Comparison of ENCODE assay signal across 11 mouse cellular contexts in the genomic region with DNA sequence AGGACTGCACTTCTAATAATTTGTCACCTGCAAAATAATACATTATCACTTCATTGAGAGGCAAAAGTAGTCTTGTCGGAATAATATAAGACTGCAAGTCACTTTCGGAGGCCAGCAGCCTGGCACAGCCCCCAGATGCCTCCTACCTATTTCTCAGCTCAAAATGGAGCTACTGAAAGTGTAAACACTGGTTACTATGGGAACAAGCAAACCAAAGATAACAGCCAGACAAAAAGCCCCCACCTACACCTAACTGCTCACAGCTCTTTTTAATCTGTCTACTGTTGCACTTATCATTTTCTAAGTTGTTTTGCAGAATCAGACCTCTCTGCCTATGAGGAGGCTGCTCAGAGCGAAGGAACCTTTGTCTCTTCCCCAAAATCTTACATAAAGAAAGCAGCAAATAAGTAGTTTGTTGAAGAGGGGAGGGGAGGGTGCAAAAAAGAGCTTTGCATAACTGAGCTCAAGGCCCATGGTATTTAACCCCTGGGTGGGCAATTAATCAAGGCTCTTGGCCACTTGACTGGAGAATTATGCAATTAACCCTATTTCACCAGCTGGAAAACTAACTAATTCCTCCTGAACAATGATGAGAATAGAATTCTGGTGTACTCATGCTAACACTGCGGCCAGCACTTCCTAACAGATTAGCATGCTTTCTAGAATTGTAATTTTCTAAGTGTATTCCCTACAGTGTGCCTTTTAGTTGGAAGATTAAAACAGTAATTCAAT.
DNase-seq lines count a peak whose midpoint lies in the region; ATAC-seq and TF ChIP-seq lines count a peak whose summit lies in the region.
"Had no signal": no experiment of that assay in that cellular context is flagged by ENCODE, and none has a peak within 500 bp of the region (broad histone marks: within the 10 kb centered on the region; RNA-seq: fewer than 3 reads in every experiment).

No protein-coding gene starts in this region.

- no peak for ATAC-seq in embryonic facial prominence, embryonic 11.5 days (replicated peaks; ENCODE audit: insufficient number of reproducible peaks, low FRiP score, low TSS enrichment, low read depth)
- ATAC-seq in stomach, embryonic 14.5 days (ENCODE audit: insufficient number of reproducible peaks, insufficient read depth, low FRiP score, low read depth) = peak; percentile 23; the same call in 1 of the 2 replicates
- ATAC-seq in stomach, postnatal 0 days (ENCODE audit: low FRiP score, low TSS enrichment) = no peak

- TF ChIP-seq CTCF in stomach, postnatal 0 days (IDR thresholded peaks at IDR 0.05; ENCODE audit: low read depth) = no peak

- DNase-seq in embryonic facial prominence, embryonic 11.5 days (ENCODE audit: low spot score) = peak; percentile 10
- no peak for DNase-seq in embryonic facial prominence, embryonic 10.5 days (ENCODE audit: low spot score)
- DNase-seq in stomach, postnatal 0 days (ENCODE audit: low spot score) = no peak
- peak; percentile 41 to 43 for DNase-seq in left cerebral cortex, postnatal 10 days (ENCODE audit: extremely low spot score in 1 of 2, low spot score in 2 of 2)
- DNase-seq in lung, adult 18-20 months = no peak
- no peak for DNase-seq in thymus, postnatal 10 days (ENCODE audit: low spot score in 2 of 2)
- no peak for DNase-seq in lung, postnatal 14 days
- DNase-seq: cerebellum, postnatal 14 days; gastrocnemius, postnatal 10 days; lung, adult 2 months had no signal

- 74% methylated on average over 4 of the region's 4 CpGs for WGBS in embryonic facial prominence, embryonic 11.5 days
- WGBS in embryonic facial prominence, embryonic 10.5 days = 76% methylated on average over 4 of the region's 4 CpGs
- WGBS in stomach, embryonic 14.5 days = 50% methylated on average over 4 of the region's 4 CpGs
- WGBS in stomach, postnatal 0 days = 62% methylated on average over 4 of the region's 4 CpGs

- no peak overlapping the region for H3K27ac ChIP-seq in embryonic facial prominence, embryonic 11.5 days (replicated peaks; ENCODE audit: low read depth, low read length)
- H3K27ac ChIP-seq in embryonic facial prominence, embryonic 10.5 days (replicated peaks) = no peak overlapping the region
- H3K27ac ChIP-seq in stomach, embryonic 14.5 days (ENCODE audit: low read length) = no peak overlapping the region
- H3K27ac ChIP-seq in stomach, postnatal 0 days (replicated peaks) = no peak overlapping the region

- TF ChIP-seq EP300 in stomach, postnatal 0 days (optimal IDR thresholded peaks at IDR 0.05) = no peak

- H3K9me3 ChIP-seq in embryonic facial prominence, embryonic 11.5 days (replicated peaks; ENCODE audit: control insufficient read depth, low read length) = no peaks in the 10 kb centered on the region
- no peaks in the 10 kb centered on the region for H3K9me3 ChIP-seq in embryonic facial prominence, embryonic 10.5 days
- H3K9me3 ChIP-seq in stomach, embryonic 14.5 days (ENCODE audit: control insufficient read depth, low read depth, low read length) = no peaks in the 10 kb centered on the region
- H3K9me3 ChIP-seq in stomach, postnatal 0 days (ENCODE audit: control insufficient read depth, low read length) = no peaks in the 10 kb centered on the region

- no peaks in the 10 kb centered on the region for H3K4me1 ChIP-seq in embryonic facial prominence, embryonic 11.5 days (ENCODE audit: control insufficient read depth, insufficient read depth, low read length)
- H3K4me1 ChIP-seq in embryonic facial prominence, embryonic 10.5 days = peaks cover 5% of the 10 kb centered on the region
- no peaks in the 10 kb centered on the region for H3K4me1 ChIP-seq in stomach, embryonic 14.5 days (ENCODE audit: control insufficient read depth, insufficient read depth, low read length)
- no peaks in the 10 kb centered on the region for H3K4me1 ChIP-seq in stomach, postnatal 0 days (replicated peaks; ENCODE audit: control insufficient read depth, insufficient read depth)

- H3K9ac ChIP-seq in embryonic facial prominence, embryonic 11.5 days (replicated peaks; ENCODE audit: low read length) = no peak overlapping the region
- H3K9ac ChIP-seq in stomach, embryonic 14.5 days (replicated peaks; ENCODE audit: low read depth, low read length) = no peak overlapping the region
- no peak overlapping the region for H3K9ac ChIP-seq in stomach, postnatal 0 days (ENCODE audit: low read length)

- no peak overlapping the region for H3K4me2 ChIP-seq in embryonic facial prominence, embryonic 11.5 days (ENCODE audit: low read depth, low read length)
- no peak overlapping the region for H3K4me2 ChIP-seq in stomach, embryonic 14.5 days (replicated peaks; ENCODE audit: low read depth, low read length)
- no peak overlapping the region for H3K4me2 ChIP-seq in stomach, postnatal 0 days (replicated peaks; ENCODE audit: low read depth)

- H3K4me3 ChIP-seq in embryonic facial prominence, embryonic 11.5 days (ENCODE audit: low read depth, low read length) = no peak overlapping the region
- H3K4me3 ChIP-seq in embryonic facial prominence, embryonic 10.5 days = no peak overlapping the region
- H3K4me3 ChIP-seq in stomach, embryonic 14.5 days (ENCODE audit: low read depth, low read length) = no peak overlapping the region
- no peak overlapping the region for H3K4me3 ChIP-seq in stomach, postnatal 0 days (ENCODE audit: low read depth, low read length)

- no peaks in the 10 kb centered on the region for H3K27me3 ChIP-seq in embryonic facial prominence, embryonic 11.5 days (ENCODE audit: control insufficient read depth, insufficient read depth, low read length)
- no peaks in the 10 kb centered on the region for H3K27me3 ChIP-seq in embryonic facial prominence, embryonic 10.5 days (replicated peaks; ENCODE audit: low read depth, poor library complexity, severe bottlenecking)
- H3K27me3 ChIP-seq in stomach, embryonic 14.5 days (ENCODE audit: control insufficient read depth, insufficient read depth, low read length) = no peaks in the 10 kb centered on the region
- H3K27me3 ChIP-seq in stomach, postnatal 0 days (ENCODE audit: control insufficient read depth, insufficient read depth, low read length) = no peaks in the 10 kb centered on the region

- intact Hi-C loops in left cerebral cortex, postnatal 10 days (cut with DNase I) = no loop called here

- H3K36me3 ChIP-seq in embryonic facial prominence, embryonic 11.5 days (replicated peaks; ENCODE audit: control insufficient read depth, insufficient read depth, low read depth, low read length) = no peaks in the 10 kb centered on the region
- peaks cover 30% of the 10 kb centered on the region for H3K36me3 ChIP-seq in embryonic facial prominence, embryonic 10.5 days (replicated peaks)
- peaks cover 7% of the 10 kb centered on the region; the same call in 1 of the 2 replicates for H3K36me3 ChIP-seq in stomach, embryonic 14.5 days (ENCODE audit: control insufficient read depth, insufficient read depth, low read length)
- 0 out of 2 replicates have a peak, but pooled peaks cover 5% of the 10 kb centered on the region for H3K36me3 ChIP-seq in stomach, postnatal 0 days (ENCODE audit: control insufficient read depth, insufficient read depth, low read length)

Comparison
In these comparisons a context has a peak if more than half of its experiments do, and no peak if none do; other contexts are left out.
1. DNase-seq: peak in embryonic facial prominence, embryonic 11.5 days (single experiment) and left cerebral cortex, postnatal 10 days (2 of 2); none in embryonic facial prominence, embryonic 10.5 days (single experiment), stomach, postnatal 0 days (single experiment), lung, adult 18-20 months (0 of 2), thymus, postnatal 10 days (0 of 2) and lung, postnatal 14 days (single experiment).